ENCODE assay signal across 31 mouse cellular contexts in genomic region chr2:163071590-163071989, GRCm38 (mm10). TPM values are rescaled to one million over a fixed set of nuclear protein-coding genes. Genes with fewer than 3 reads are reported as not detected.
"Had no signal": no experiment of that assay in that cellular context is flagged by ENCODE, and none has a peak within 500 bp of the region (broad histone marks: within the 10 kb centered on the region; RNA-seq: fewer than 3 reads in every experiment).

No protein-coding gene starts in this region.

- ATAC-seq: intestine, postnatal 0 days; midbrain, embryonic 16.5 days had no signal

- H3K4me3 ChIP-seq: limb, embryonic 12.5 days; limb, embryonic 15.5 days; lung, embryonic 15.5 days; midbrain, embryonic 12.5 days; myocyte; neural tube, embryonic 13.5 days had no signal

- H3K4me2 ChIP-seq: limb, embryonic 12.5 days; limb, embryonic 15.5 days; lung, embryonic 15.5 days; midbrain, embryonic 12.5 days; neural tube, embryonic 13.5 days had no signal

- H3K9ac ChIP-seq: limb, embryonic 12.5 days; limb, embryonic 15.5 days; lung, embryonic 15.5 days; midbrain, embryonic 12.5 days; neural tube, embryonic 13.5 days had no signal

- H3K9me3 ChIP-seq: limb, embryonic 12.5 days; limb, embryonic 15.5 days; lung, embryonic 15.5 days; midbrain, embryonic 12.5 days; neural tube, embryonic 13.5 days had no signal

- DNase-seq: kidney, adult 9 months; kidney, postnatal 14 days; kidney, postnatal 4 days; left cerebral cortex, postnatal 4 days; lung, adult 18-20 months; lung, postnatal 10 days; lung, postnatal 4 days; thymus, adult 2 months; thymus, postnatal 14 days; thymus, postnatal 4 days had no signal

- H3K4me1 ChIP-seq: limb, embryonic 12.5 days; limb, embryonic 15.5 days; lung, embryonic 15.5 days; midbrain, embryonic 12.5 days; neural tube, embryonic 13.5 days had no signal

- H3K27ac ChIP-seq: limb, embryonic 12.5 days; limb, embryonic 15.5 days; lung, embryonic 15.5 days; midbrain, embryonic 12.5 days; neural tube, embryonic 13.5 days; stomach, postnatal 0 days had no signal

- H3K27me3 ChIP-seq: limb, embryonic 12.5 days; limb, embryonic 15.5 days; lung, embryonic 15.5 days; midbrain, embryonic 12.5 days; neural tube, embryonic 13.5 days had no signal

RNA-seq across cellular contexts. Expression of gene Gtsf1l, which starts 16.1 kb away (rescaled TPM):
- total RNA-seq: layer of hippocampus, adult 18-20 months; layer of hippocampus, postnatal 14 days; left cerebral cortex, adult 8-10 months; left cerebral cortex, postnatal 14 days; left cerebral cortex, postnatal 4 days; megakaryocyte-erythroid progenitor cell, adult 5-6 weeks; monocyte, adult 5-6 weeks; neutrophil, adult 5-6 weeks had no signal
- polyA plus RNA-seq: intestine, embryonic 14.5 days; intestine, postnatal 0 days; kidney, embryonic 16.5 days; limb, embryonic 12.5 days; limb, embryonic 15.5 days; lung, embryonic 15.5 days; midbrain, embryonic 12.5 days; midbrain, embryonic 16.5 days; myocyte; neural tube, embryonic 13.5 days; small intestine, adult 2 months; spleen, adult 2 months; stomach, embryonic 14.5 days; thymus, adult 2 months had no signal

RNA-seq across cellular contexts. Expression of gene Mybl2, which starts 17.1 kb away (rescaled TPM):
- total RNA-seq: monocyte, adult 5-6 weeks had no signal
